Mouse (Mus musculus): ENCODE results near the gene Sh3bp1.

Gene Sh3bp1

DNA sequence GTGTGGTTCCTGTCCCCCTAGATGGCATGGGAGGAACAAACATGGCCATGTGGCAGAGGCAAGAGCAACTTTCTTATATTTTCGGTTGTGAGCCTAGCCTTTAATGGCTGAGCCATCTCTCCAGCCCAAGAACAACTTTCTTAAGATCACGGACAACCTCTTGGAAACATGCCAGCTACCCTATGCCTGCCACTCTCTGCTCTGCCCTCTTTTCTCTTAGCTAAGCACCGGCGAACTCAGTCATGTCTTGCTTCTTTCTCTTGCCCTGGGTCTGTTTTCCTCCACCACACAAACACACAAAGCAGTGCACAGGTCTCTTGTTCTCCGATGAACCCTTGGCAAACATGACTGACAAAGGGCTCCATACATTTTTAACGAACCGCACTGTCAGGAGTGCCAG, 46.7 kb downstream of the Sh3bp1 start:
- no peak for ATAC-seq (ENCODE audit: low TSS enrichment)

DNA sequence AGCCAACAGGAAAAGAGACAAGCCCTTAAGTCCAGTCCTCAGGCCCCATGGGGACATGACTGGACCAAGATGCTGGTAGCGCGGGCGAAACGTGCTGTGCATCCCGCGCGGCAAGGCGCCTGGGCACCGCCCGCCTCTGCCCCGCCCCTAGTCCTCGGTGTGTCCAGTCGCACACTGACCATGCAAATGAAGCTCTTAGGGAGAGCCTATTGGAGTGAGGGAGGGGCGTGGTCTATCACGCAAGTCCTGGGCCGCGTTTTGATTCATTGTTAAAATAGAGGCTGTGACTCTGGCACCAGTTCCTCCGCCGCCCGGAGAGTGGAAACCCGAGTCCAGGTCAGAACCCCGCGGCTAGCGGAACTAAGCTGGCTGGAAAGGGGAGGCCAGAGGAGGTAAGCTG, 48.1 kb downstream of the Sh3bp1 start, which contains the start of gene Triobp:
TSS of gene Triobp (plus strand) at position 68 of the 400 bp plus-strand sequence.
- peak; percentile 91 for ATAC-seq (ENCODE audit: low TSS enrichment)

DNA sequence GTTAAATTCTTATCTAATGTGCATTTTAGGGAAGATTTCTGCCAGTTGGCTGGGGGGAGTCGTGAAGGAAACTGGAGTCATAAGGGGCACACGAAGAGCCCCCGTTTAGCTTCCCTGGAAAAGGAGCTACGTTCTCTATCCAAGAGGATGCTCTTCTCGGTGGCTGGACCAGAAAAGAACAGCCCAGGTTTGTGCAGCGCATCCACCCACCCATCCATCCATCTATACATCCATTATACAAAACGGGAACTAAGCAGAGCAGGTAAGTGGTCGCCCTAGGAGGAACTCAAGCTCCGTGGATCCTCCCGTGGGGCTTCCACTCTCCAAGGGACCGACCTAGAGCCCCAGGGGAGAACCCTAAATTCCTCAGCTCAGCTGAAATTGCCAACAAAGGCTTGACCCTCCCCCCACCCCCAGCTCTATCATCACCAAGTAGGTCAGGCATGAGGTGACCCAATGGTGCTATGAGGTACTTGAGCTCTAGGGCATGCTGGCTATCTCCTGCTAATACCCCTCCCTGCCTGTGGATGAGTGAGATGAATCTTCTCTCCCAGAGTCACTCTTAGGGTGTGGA, 48.7 kb downstream of the Sh3bp1 start:
- no peak for ATAC-seq (ENCODE audit: low TSS enrichment)

DNA sequence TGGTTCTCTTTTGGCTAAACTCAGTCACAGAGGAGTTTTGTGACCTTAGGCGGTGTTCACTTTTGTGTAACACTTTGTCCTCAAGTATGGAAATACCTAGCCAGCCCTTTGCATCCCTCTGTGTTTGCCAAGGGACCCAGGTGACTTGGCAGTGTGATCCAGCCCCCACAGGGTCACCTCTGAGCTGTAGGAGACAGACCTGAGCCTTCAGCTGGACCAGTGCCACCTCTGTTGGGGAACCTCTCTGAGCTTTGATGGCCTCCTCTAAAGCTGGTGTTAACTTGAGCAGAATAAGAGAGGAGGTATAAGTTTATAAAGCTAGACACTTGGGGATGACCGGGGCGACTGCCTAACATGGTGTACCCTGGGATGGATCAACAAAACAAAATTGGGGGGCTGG, 49.3 kb downstream of the Sh3bp1 start:
- no peak for ATAC-seq (ENCODE audit: low TSS enrichment)

DNA sequence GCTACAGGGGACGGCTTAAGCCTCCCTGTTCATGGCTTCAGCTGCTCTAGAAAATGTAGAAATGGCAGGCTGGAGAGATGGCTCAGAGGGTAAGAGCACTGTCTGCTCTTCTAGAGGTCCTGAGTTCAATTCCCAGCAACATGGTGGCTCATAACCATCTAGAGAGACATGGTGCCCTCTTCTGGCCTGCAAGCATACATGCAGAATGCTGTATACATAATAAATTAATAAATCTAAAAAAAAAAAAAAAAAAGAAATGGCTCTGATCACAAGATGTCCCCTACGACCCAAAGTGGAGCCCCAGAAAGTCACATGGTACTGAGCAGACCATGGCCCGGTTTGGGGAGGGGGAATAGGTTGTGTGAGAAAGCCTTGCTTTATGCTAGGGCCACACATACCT, 56.1 kb downstream of the Sh3bp1 start:
- ATAC-seq (ENCODE audit: low TSS enrichment) = no peak

DNA sequence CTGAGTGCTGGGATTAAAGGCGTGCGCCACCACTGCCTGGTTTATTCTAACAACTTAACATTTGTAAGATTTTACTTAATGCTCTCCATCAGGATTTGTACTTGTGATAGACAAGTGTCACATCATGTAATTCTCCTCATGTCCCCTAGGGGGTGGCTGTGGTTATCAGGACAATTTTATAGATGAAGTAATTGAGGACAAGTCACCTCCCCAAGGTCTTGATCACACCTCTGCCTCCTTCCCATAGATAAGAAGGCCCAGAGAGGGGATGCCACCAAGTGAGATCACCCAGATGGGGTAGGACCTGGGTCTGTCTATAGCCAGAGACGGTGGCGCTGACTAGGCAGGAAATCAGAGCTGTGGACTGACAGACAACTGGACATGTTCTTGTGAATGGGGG, 56.8 kb downstream of the Sh3bp1 start:
- no peak for ATAC-seq (ENCODE audit: low TSS enrichment)

DNA sequence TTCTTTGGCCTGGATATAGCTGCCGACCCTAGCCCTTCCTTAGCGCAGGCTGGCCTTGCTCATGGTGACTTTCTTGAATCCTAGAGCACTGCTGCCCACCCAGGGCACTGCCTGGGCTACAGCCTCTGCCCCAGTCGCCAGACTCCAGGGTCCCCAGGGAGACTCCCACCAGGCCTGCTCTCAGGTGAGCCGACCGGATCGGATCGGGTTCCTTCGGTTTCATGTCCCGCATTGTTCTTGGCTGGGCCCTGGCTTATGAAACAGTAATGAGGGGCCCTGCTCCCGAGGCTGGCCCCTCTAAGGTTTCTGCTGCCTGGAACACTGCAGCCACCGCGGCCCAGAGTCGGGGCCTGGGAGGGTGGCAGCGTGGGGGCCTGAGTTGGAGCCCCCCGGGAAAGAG, 57.5 kb downstream of the Sh3bp1 start:
- no peak for ATAC-seq (ENCODE audit: low TSS enrichment)

DNA sequence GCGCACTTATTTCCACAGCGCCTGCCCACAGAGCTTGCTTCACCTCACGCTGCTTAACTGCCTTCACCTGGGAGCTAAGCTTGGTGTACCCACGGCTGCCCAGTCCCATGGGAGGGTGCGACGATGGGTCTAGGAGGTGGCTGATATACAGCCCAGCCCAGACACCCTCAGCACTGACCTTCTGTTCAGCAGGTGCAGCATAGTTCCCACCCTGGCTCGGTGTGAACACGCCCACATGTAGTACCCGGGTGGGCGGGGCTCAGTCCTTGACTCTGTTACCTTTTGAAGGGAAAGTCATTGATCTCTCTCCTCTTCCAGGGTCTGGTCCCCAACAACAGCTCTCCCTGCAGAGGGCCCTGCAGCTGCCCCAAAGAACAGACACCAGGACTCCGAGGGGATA, 60.0 kb downstream of the Sh3bp1 start:
- no peak for ATAC-seq (ENCODE audit: low TSS enrichment)

- no peak for ATAC-seq (ENCODE audit: low TSS enrichment)
These were observed 60.5 kb downstream of the Sh3bp1 start for GRCm38 (mm10) chr15:78960088-78960487.

Data from frontal cortex, adult (tissue).